Mouse (Mus musculus): Measurements from ENCODE around the gene Apeh. TPM values are rescaled to one million over a fixed set of nuclear protein-coding genes. Genes with fewer than 3 reads are reported as not detected.
A peak's percentile ranks its signal among the peaks of the same experiment; 100 is the strongest.

The Apeh gene
- polyA plus RNA-seq, 1 experiment, result 59.0 TPM

DNA sequence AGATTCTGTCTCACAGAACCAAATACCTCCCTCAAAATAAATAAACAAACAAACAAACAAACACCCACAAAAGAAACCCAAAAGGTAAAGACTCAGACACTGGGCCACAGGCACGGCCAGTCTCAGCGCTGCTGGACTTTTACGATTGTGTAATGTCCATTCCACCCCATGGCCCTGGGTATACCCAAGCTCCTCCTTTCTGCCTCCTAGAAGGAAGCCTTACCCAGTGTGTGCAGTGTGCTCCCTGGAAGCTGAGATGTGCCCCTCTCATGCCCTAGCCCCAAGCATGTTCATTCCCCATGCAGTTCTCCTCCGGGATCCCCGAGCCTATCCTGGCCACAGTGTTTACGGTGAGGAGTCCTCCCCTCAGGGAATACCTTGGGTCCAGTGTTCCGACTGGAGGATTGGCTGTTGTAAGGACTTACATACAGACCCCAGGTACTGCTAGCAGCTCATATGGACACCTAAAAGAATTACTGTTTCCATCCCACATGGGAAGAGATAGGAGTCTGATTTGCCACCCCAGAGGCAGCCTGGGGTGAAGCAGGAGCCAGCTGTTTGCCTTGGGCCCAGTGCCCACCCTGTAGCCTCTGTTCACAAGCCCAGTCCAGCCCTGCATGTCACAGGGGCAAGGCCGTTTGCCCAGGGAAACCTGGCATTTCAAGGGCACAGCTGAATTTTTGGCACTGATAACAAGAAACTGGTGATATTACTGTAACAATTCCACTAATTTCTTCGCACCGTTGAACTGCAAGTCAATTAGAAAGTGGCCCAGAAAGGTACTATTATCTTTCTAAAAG lies 27.0 kb upstream of the Apeh start:
- Histone ChIP-seq H3ac (ENCODE audit: control insufficient read depth, insufficient read length) (no peak overlapping the region), H3K27me3 (ENCODE audit: control insufficient read depth, insufficient read depth, insufficient read length) (no peaks in the 10 kb centered on the region), H3K36me3 (ENCODE audit: control insufficient read depth, insufficient read depth) (no peaks in the 10 kb centered on the region), H3K79me2 (ENCODE audit: control insufficient read depth, insufficient read depth) (no peaks in the 10 kb centered on the region), H3K4me3 (no peak overlapping the region), H3K4me2 (ENCODE audit: low read depth) (peak overlapping the region; percentile 63)
- TF ChIP-seq MYOG (IDR thresholded peaks at IDR 0.05; ENCODE audit: control insufficient read depth in 1 of 3, insufficient read depth in 1 of 3, insufficient read length in 2 of 3, low read depth in 2 of 3), result peak; percentile 17 to 80 (median 51)
- peak in 2 of 3 experiments; percentile 27 to 74 for TF ChIP-seq MYOD1 (IDR thresholded peaks at IDR 0.05; ENCODE audit: control insufficient read depth in 1 of 3, insufficient read length in 2 of 3, low read depth in 2 of 3)
- no peak for TF ChIP-seq TCF12 (IDR thresholded peaks at IDR 0.05; ENCODE audit: insufficient read depth, poor library complexity, severe bottlenecking)

DNA sequence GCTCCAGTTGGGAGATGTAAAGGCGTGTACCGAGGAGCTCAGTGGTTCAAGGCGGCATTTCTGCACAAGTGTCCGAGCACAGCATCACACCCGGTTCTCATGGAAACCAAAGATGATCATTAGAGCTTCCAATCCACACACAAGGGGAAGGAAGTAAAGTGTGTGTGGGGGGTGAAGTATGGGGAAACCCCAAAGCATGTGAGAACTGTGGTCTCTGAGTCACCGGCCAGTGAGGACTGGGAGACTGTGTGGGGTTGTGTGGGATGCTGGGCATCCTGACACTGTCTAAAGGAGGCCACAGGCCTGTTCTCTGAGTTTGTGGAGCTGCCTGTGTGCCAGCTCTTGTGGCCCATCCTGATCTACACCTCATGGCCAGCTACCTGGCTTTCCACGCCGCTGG lies 26.3 kb upstream of the Apeh start:
- Histone ChIP-seq H3K27me3 (ENCODE audit: control insufficient read depth, insufficient read depth, insufficient read length) (no peaks in the 10 kb centered on the region), H3K4me2 (ENCODE audit: low read depth) (peak overlapping the region; percentile 63), H3K4me3 (no peak overlapping the region), H3ac (ENCODE audit: control insufficient read depth, insufficient read length) (no peak overlapping the region), H3K79me2 (ENCODE audit: control insufficient read depth, insufficient read depth) (no peaks in the 10 kb centered on the region), H3K36me3 (ENCODE audit: control insufficient read depth, insufficient read depth) (no peaks in the 10 kb centered on the region)
- no peak for TF ChIP-seq MYOG (IDR thresholded peaks at IDR 0.05; ENCODE audit: control insufficient read depth in 1 of 3, insufficient read depth in 1 of 3, insufficient read length in 2 of 3, low read depth in 2 of 3)
- TF ChIP-seq USF1 (IDR thresholded peaks at IDR 0.05; ENCODE audit: low read depth), result peak; percentile 12
- TF ChIP-seq MYOD1 (IDR thresholded peaks at IDR 0.05; ENCODE audit: control insufficient read depth in 1 of 3, insufficient read length in 2 of 3, low read depth in 2 of 3), result peak in 1 of 3 experiments; percentile 41
- TF ChIP-seq MAX (IDR thresholded peaks at IDR 0.05; ENCODE audit: low read depth), result no peak
- TF ChIP-seq E2F4 (IDR thresholded peaks at IDR 0.05; ENCODE audit: insufficient read depth), result no peak
- TF ChIP-seq REST (IDR thresholded peaks at IDR 0.05; ENCODE audit: insufficient read depth, insufficient read length), result no peak

DNA sequence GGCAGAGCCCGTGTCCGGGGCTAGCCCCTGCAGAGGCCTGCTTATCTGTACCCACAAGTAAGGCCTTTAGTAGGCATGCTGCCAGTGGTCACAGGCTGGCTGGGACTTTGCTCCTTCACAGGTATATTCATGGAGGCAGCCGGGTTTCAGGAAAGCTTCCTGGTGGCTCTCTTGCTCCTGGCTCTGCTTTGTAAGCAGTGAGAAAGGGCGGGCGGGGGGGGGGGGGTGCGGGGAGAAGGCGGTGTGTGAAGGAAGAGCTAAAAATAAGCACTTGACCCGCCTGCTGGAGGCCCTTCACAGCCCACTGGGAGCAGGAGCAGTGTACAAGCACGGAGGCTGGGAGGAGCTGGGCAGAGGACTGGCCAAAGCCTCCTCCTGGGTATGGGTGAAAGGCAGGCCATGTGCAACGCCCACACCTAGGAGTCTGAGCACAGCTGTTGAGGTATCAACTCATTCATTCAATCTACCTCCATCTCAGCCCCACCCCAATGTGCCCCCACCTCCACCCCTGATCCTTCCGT lies 25.5 kb upstream of the Apeh start:
- H3K27me3 ChIP-seq (ENCODE audit: control insufficient read depth, insufficient read depth, insufficient read length), result no peaks in the 10 kb centered on the region
- peak overlapping the region; percentile 66 for H3K4me2 ChIP-seq (ENCODE audit: low read depth)
- H3K4me3 ChIP-seq, result no peak overlapping the region
- no peak overlapping the region for H3ac ChIP-seq (ENCODE audit: control insufficient read depth, insufficient read length)
- H3K36me3 ChIP-seq (ENCODE audit: control insufficient read depth, insufficient read depth), result no peaks in the 10 kb centered on the region
- no peak for TF ChIP-seq SRF (IDR thresholded peaks at IDR 0.05; ENCODE audit: control insufficient read depth, insufficient read length, low read depth)
- TF ChIP-seq MAX (IDR thresholded peaks at IDR 0.05; ENCODE audit: low read depth), result no peak
- TF ChIP-seq POLR2A (IDR thresholded peaks at IDR 0.05; ENCODE audit: insufficient read length, low read depth), result no peak
- TF ChIP-seq USF1 (IDR thresholded peaks at IDR 0.05; ENCODE audit: low read depth), result no peak
- TF ChIP-seq MYOG (IDR thresholded peaks at IDR 0.05; ENCODE audit: control insufficient read depth in 1 of 3, insufficient read depth in 1 of 3, insufficient read length in 2 of 3, low read depth in 2 of 3), result peak in 1 of 3 experiments; percentile 76
- TF ChIP-seq MYOD1 (IDR thresholded peaks at IDR 0.05; ENCODE audit: control insufficient read depth in 1 of 3, insufficient read length in 2 of 3, low read depth in 2 of 3), result peak in 2 of 3 experiments; percentile 72 to 93
- no peaks in the 10 kb centered on the region for H3K79me2 ChIP-seq (ENCODE audit: control insufficient read depth, insufficient read depth)

DNA sequence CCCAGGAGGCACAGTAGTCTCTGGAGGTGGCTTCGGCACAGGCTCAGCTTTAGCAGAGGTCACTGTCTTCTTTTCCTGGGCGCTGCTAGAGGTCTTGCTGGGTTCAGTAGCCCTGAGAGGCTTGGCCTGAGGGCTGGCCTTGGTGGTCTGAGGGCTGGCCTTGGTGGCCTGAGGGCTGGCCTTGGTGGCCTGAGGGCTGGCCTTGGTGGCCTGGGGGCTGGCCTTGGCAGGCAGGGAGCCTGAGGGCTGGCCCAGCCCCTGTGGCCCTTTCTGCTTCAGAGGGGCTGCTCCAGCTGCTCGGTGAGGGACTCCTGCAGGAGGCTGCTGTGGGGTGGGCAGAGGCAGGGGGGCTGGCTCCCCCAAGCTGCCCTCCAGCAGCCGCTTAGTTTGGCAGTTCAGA lies 22.7 kb upstream of the Apeh start:
- no peak overlapping the region for H3K4me3 ChIP-seq
- no peak overlapping the region for H3ac ChIP-seq (ENCODE audit: control insufficient read depth, insufficient read length)
- no peak overlapping the region for H3K4me2 ChIP-seq (ENCODE audit: low read depth)
- H3K27me3 ChIP-seq (ENCODE audit: control insufficient read depth, insufficient read depth, insufficient read length), result no peaks in the 10 kb centered on the region
- TF ChIP-seq SRF (IDR thresholded peaks at IDR 0.05; ENCODE audit: control insufficient read depth, insufficient read length, low read depth) (no peak), USF1 (IDR thresholded peaks at IDR 0.05; ENCODE audit: low read depth) (no peak), POLR2A (IDR thresholded peaks at IDR 0.05; ENCODE audit: insufficient read length, low read depth) (no peak), TCF3 (IDR thresholded peaks at IDR 0.05; ENCODE audit: insufficient read length, low read depth) (no peak), CEBPB (IDR thresholded peaks at IDR 0.05; ENCODE audit: insufficient read depth, poor library complexity, severe bottlenecking) (no peak), MAX (IDR thresholded peaks at IDR 0.05; ENCODE audit: low read depth) (no peak), E2F4 (IDR thresholded peaks at IDR 0.05; ENCODE audit: insufficient read depth) (no peak), TCF12 (IDR thresholded peaks at IDR 0.05; ENCODE audit: insufficient read depth, poor library complexity, severe bottlenecking) (no peak), POLR2AphosphoS2 (IDR thresholded peaks at IDR 0.05; ENCODE audit: insufficient read length, low read depth) (no peak)
- H3K79me2 ChIP-seq (ENCODE audit: control insufficient read depth, insufficient read depth), result no peaks in the 10 kb centered on the region
- H3K36me3 ChIP-seq (ENCODE audit: control insufficient read depth, insufficient read depth), result no peaks in the 10 kb centered on the region

DNA sequence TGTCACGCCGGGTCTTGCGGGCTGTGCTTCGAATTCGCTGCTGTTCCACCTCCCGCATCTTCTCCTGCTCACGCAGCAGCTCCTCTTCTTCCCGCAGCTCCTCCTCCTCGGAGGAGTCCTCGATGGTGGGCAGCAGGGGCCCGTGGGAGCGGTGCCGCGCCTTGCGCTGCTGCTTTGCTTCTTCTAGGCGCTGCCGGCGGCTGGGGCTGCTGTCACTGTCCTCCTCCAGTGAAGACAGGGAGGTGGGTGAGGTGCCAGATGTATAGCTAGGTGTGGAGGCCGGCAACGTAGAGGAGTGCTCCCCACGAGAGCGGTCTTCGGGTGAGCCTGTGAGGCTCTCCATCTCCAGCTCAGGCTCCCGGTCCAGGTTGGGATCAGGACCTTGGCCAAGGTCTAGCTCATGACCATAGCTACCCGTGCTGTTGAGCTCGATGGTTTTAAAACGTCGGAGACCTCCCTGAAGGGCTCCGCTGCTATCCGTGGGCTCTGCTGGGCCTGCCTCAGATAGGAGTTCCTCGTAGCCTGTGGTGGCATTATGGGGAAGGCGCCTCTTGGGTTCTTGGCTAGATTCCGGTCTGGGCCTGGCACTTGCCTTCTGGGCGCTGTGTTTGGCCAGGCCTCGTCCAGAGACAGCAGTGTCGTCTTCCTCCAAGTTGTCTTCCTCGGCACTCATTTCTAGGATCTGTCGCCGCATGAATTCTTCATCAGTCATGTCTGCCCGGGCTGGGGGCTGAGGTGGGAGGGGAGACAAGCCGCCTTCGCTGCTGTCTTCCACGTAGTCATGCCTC lies 21.1 kb upstream of the Apeh start:
- no peak overlapping the region for H3K4me3 ChIP-seq
- no peaks in the 10 kb centered on the region for H3K27me3 ChIP-seq (ENCODE audit: control insufficient read depth, insufficient read depth, insufficient read length)
- no peaks in the 10 kb centered on the region for H3K79me2 ChIP-seq (ENCODE audit: control insufficient read depth, insufficient read depth)
- H3K36me3 ChIP-seq (ENCODE audit: control insufficient read depth, insufficient read depth), result no peaks in the 10 kb centered on the region
- TF ChIP-seq MYOG (IDR thresholded peaks at IDR 0.05; ENCODE audit: control insufficient read depth in 1 of 3, insufficient read depth in 1 of 3, insufficient read length in 2 of 3, low read depth in 2 of 3) (no peak), SRF (IDR thresholded peaks at IDR 0.05; ENCODE audit: control insufficient read depth, insufficient read length, low read depth) (no peak), MAX (IDR thresholded peaks at IDR 0.05; ENCODE audit: low read depth) (no peak), CEBPB (IDR thresholded peaks at IDR 0.05; ENCODE audit: insufficient read depth, poor library complexity, severe bottlenecking) (no peak), TCF12 (IDR thresholded peaks at IDR 0.05; ENCODE audit: insufficient read depth, poor library complexity, severe bottlenecking) (no peak), POLR2AphosphoS2 (IDR thresholded peaks at IDR 0.05; ENCODE audit: insufficient read length, low read depth) (no peak)
- no peak overlapping the region for H3ac ChIP-seq (ENCODE audit: control insufficient read depth, insufficient read length)
- no peak overlapping the region for H3K4me2 ChIP-seq (ENCODE audit: low read depth)

Data from myocyte (in vitro differentiated cells).